Mouse (Mus musculus): ENCODE measurements at regions not wholly inside any gene's neighbourhood (a gene's known extent, or its start where the extent isn't known, plus 50 kb on each side); places are given as distances from the start of the nearest gene placed in this dataset.

DNA sequence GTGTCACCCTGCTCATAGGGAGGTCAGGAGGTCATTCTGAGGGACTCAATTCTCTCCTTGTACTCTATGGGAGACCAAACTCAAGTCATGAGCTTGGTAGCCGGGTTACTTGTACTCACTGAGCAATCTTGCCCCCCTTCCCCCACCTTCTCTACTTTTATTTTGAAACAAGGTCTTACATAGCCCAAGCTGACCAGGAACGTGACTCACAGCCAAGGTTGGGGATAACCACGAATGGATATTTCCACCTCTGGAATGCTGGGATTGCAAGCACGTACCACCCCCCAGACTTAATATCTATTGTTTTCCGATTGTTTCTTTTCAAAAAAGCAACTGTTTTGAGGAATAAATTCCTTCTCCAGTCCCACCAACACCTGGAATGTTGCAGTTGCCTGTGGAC is 79.2 kb upstream of the Tbx3 start:
- Histone ChIP-seq H3K27ac (ENCODE audit: poor library complexity, severe bottlenecking) (no peak overlapping the region), H3K4me1 (replicated peaks) (peaks cover 20% of the 10 kb centered on the region), H3K4me2 (no peak overlapping the region), H3K27me3 (replicated peaks) (0 out of 2 replicates have a peak, but pooled peaks cover 7% of the 10 kb centered on the region), H3K9ac (no peak overlapping the region), H3K4me3 (no peak overlapping the region), H3K36me3 (no peaks in the 10 kb centered on the region), H3K9me3 (replicated peaks) (no peaks in the 10 kb centered on the region)
- no peak for ATAC-seq (ENCODE audit: insufficient number of reproducible peaks, low FRiP score)
- WGBS, result 72% methylated on average over 5 of the region's 5 CpGs

DNA sequence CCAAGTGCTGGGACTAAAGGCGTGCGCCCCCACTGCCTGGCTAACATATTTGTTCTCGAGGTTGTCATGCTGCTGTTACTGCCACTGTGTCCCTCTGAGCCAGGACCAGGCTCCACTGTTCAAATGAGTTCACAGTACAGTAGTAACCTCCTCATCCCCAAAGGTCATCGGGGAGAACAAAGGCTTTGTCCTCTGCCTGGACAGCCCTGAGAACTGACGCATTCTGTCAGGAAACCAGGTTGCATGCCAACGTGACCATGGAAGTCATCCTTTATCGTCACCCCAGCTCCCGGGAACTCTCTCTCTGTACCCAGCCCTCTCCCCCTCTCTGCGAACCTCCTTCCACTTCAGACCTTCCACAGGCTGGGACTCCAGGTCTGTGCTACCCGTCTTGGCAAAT is 77.6 kb upstream of the Tbx3 start:
- Histone ChIP-seq H3K4me3 (no peak overlapping the region), H3K27ac (ENCODE audit: poor library complexity, severe bottlenecking) (no peak overlapping the region), H3K9ac (no peak overlapping the region), H3K36me3 (no peaks in the 10 kb centered on the region), H3K4me2 (no peak overlapping the region), H3K27me3 (replicated peaks) (0 out of 2 replicates have a peak, but pooled peaks cover 12% of the 10 kb centered on the region), H3K9me3 (replicated peaks) (no peaks in the 10 kb centered on the region), H3K4me1 (replicated peaks) (peaks cover 13% of the 10 kb centered on the region)
- 73% methylated on average over 10 of the region's 10 CpGs for WGBS
- no peak for ATAC-seq (ENCODE audit: insufficient number of reproducible peaks, low FRiP score)

DNA sequence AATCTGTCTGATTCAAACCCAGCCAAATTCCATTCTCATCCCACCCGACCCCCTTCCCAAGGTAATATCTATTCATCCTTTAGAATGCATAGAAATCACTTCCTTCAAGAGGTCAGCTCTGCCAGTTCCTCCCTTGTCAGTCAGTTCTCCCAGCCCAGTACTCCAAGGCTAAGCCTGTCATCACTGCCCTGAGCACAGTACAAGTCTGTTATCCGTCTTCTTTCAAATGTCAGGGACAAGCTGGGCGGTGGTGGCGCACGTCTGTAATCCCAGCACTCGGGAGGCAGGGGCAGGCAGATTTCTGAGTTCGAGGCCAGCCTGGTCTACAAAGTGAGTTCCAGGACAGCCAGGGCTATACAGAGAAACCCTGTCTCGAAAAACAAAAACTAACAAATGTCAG is 75.9 kb upstream of the Tbx3 start:
- ATAC-seq (ENCODE audit: insufficient number of reproducible peaks, low FRiP score), result no peak
- 69% methylated on average over 8 of the region's 8 CpGs for WGBS
- Histone ChIP-seq H3K36me3 (no peaks in the 10 kb centered on the region), H3K9ac (no peak overlapping the region), H3K4me2 (no peak overlapping the region), H3K9me3 (replicated peaks) (no peaks in the 10 kb centered on the region), H3K4me3 (no peak overlapping the region), H3K27me3 (replicated peaks) (peaks cover 16% of the 10 kb centered on the region), H3K4me1 (replicated peaks) (no peaks in the 10 kb centered on the region), H3K27ac (ENCODE audit: poor library complexity, severe bottlenecking) (no peak overlapping the region)

DNA sequence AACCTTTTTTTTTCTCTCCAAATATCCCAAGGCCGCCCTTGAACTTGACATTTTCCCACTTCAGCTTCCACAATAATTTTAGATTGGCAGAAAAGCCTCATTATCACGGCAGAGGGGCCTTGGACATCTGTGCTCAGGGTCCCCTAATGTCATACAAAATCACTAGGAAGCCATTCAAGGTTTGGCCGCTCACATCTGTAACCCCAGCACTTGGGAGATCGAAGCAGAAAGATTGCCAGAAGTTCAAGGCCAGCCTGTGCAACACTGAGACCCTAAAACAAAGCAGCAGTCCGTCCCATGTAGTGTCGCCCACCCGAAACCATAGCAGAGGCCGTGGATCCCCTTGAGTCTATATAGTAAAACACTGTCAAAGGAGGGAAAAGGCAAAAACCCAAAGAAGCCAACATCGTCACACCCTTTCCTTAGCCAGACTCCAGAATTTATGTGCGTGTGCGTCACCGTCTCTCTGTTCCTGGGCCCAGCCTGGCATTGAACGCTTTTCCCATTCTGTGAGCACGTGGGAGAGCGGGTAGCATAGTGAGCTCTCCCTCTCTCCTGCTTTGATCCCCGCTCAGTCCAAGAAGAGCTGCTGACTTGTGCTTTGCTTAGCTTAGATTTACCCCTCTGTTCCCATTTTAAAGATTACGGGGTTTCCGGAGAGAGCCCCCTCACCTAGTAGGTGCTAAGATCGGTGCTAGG is 74.0 kb upstream of the Tbx3 start:
- no peak overlapping the region for H3K4me2 ChIP-seq
- H3K9ac ChIP-seq, result no peak overlapping the region
- no peaks in the 10 kb centered on the region for H3K9me3 ChIP-seq (replicated peaks)
- 88% methylated on average over 19 of the region's 19 CpGs for WGBS
- no peaks in the 10 kb centered on the region for H3K4me1 ChIP-seq (replicated peaks)
- H3K4me3 ChIP-seq, result no peak overlapping the region
- H3K27ac ChIP-seq (ENCODE audit: poor library complexity, severe bottlenecking), result no peak overlapping the region
- peaks cover 16% of the 10 kb centered on the region for H3K27me3 ChIP-seq (replicated peaks)
- H3K36me3 ChIP-seq, result no peaks in the 10 kb centered on the region
- no peak for ATAC-seq (ENCODE audit: insufficient number of reproducible peaks, low FRiP score)

DNA sequence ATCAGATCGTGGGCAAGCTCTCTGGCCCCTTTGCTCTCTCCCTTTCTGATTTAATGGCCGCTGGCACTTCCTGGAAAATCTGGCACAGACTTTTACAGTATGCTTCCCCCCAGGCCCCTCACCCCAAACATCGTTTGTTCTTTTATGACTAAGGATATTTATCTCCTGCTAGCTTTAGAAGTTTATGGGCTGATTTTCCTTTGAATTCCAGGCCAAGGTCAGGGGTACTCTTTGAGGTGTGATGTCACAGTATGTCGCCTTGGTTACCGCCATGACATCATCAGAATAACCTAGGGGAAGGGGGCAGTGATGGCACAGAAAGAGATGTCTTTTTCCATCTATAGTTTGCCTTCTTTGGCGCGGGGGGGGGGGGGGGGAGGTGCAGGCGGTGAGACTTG is 73.5 kb upstream of the Tbx3 start:
- H3K27ac ChIP-seq (ENCODE audit: poor library complexity, severe bottlenecking), result no peak overlapping the region
- H3K4me1 ChIP-seq (replicated peaks), result no peaks in the 10 kb centered on the region
- 78% methylated on average over 8 of the region's 8 CpGs for WGBS
- no peak for ATAC-seq (ENCODE audit: insufficient number of reproducible peaks, low FRiP score)
- no peak overlapping the region for H3K4me3 ChIP-seq
- no peaks in the 10 kb centered on the region for H3K36me3 ChIP-seq
- no peak overlapping the region for H3K9ac ChIP-seq
- H3K9me3 ChIP-seq (replicated peaks), result no peaks in the 10 kb centered on the region
- H3K27me3 ChIP-seq (replicated peaks), result peaks cover 16% of the 10 kb centered on the region
- H3K4me2 ChIP-seq, result no peak overlapping the region

DNA sequence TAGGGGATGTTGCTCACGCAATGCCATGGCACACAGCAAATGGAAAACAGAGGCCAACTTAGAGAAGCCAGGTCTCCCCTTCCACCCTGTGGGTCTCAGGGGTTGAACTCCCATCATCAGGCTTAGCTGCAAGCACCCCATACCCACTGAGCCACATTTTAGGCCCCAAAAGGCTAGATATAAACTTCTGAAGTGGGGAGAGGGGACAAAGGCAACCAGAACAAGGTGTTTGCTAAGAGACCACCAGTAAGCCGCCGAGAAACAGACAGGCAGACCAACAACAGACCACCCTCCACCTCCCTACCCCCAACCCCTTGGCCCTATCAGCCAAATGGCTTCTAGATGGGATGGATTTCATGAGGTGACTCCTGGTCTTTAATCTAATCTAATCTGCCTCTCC is 72.9 kb upstream of the Tbx3 start:
- no peak for ATAC-seq (ENCODE audit: insufficient number of reproducible peaks, low FRiP score)
- Histone ChIP-seq H3K27me3 (replicated peaks) (peaks cover 16% of the 10 kb centered on the region), H3K4me1 (replicated peaks) (no peaks in the 10 kb centered on the region), H3K4me2 (no peak overlapping the region), H3K4me3 (no peak overlapping the region), H3K9me3 (replicated peaks) (no peaks in the 10 kb centered on the region), H3K36me3 (no peaks in the 10 kb centered on the region), H3K27ac (ENCODE audit: poor library complexity, severe bottlenecking) (no peak overlapping the region), H3K9ac (no peak overlapping the region)
- 65% methylated on average over 3 of the region's 3 CpGs for WGBS

DNA sequence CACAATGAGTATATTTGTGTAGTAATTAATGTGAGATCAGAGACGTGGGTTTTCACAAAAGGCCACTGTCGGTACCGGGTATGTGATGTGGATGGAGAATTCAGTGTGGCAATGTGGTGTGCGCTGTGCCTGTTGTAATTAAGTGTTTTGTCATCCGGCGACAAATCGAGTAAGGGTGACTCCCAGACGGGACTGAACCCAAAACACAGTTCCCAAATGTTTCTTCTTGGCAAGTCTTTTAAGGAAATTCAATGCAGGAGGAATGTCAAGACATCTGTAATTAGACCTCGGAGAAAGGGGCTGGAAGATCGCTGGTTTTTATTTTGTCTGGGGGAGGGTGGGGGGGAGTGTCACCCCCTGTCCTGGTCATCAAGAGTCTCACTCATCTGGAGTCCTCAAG is 72.3 kb upstream of the Tbx3 start:
- Histone ChIP-seq H3K27ac (ENCODE audit: poor library complexity, severe bottlenecking) (no peak overlapping the region), H3K27me3 (replicated peaks) (peaks cover 11% of the 10 kb centered on the region), H3K4me1 (replicated peaks) (no peaks in the 10 kb centered on the region), H3K9me3 (replicated peaks) (no peaks in the 10 kb centered on the region; the same call in 1 of the 2 replicates), H3K4me3 (no peak overlapping the region), H3K4me2 (no peak overlapping the region), H3K36me3 (no peaks in the 10 kb centered on the region), H3K9ac (no peak overlapping the region)
- ATAC-seq (ENCODE audit: insufficient number of reproducible peaks, low FRiP score), result no peak
- WGBS, result 69% methylated on average over 10 of the region's 10 CpGs

DNA sequence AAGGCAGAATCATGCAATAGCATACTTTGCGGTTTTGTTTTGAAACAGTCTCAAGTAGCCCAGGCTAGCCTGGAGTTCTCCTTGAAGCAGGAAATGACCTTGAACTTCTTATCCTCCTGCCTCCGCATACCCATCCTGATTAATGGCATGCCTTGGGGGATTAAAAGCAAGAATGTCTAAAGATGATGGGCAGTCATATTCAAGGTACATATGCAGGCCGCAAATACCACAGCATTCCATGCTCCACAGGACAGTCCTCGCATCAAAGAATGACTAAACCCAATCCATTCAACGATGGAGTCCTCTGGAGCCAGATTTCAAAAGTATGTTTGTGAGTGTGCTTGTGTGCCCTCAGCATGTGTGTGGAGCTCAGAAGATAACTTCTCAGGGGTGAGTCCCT is 69.1 kb upstream of the Tbx3 start:
- H3K9me3 ChIP-seq (replicated peaks), result no peaks in the 10 kb centered on the region; the same call in 1 of the 2 replicates
- H3K9ac ChIP-seq, result no peak overlapping the region
- peaks cover 9% of the 10 kb centered on the region for H3K27me3 ChIP-seq (replicated peaks)
- WGBS, result 87% methylated on average over 5 of the region's 5 CpGs
- no peak overlapping the region for H3K4me3 ChIP-seq
- ATAC-seq (ENCODE audit: insufficient number of reproducible peaks, low FRiP score), result no peak
- H3K27ac ChIP-seq (ENCODE audit: poor library complexity, severe bottlenecking), result no peak overlapping the region
- no peaks in the 10 kb centered on the region for H3K36me3 ChIP-seq
- no peaks in the 10 kb centered on the region for H3K4me1 ChIP-seq (replicated peaks)
- no peak overlapping the region for H3K4me2 ChIP-seq

DNA sequence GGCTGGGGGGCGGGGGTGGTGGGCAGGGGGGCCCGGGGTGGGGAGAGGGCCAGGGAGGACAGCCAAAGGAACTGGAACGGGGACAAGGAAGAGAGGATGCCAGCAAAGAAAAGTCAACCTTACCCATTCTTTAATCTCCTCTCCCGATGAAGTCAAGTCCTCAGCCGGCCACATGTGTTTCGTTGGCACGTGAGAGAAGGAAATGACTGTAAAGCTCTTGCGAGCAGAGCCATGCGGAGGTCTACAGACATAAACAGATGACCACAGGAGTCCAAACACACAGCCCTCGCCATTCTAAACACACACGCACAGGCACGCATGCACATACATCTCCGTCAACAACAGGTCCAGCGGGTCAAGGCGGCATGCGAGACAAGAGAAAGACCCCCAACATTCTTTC is 68.5 kb upstream of the Tbx3 start:
- Histone ChIP-seq H3K27ac (ENCODE audit: poor library complexity, severe bottlenecking) (no peak overlapping the region), H3K4me3 (no peak overlapping the region), H3K4me2 (no peak overlapping the region), H3K9ac (no peak overlapping the region), H3K36me3 (no peaks in the 10 kb centered on the region), H3K4me1 (replicated peaks) (no peaks in the 10 kb centered on the region), H3K27me3 (replicated peaks) (peaks cover 9% of the 10 kb centered on the region), H3K9me3 (replicated peaks) (no peaks in the 10 kb centered on the region; the same call in 1 of the 2 replicates)
- 84% methylated on average over 16 of the region's 16 CpGs for WGBS
- ATAC-seq (ENCODE audit: insufficient number of reproducible peaks, low FRiP score), result no peak

DNA sequence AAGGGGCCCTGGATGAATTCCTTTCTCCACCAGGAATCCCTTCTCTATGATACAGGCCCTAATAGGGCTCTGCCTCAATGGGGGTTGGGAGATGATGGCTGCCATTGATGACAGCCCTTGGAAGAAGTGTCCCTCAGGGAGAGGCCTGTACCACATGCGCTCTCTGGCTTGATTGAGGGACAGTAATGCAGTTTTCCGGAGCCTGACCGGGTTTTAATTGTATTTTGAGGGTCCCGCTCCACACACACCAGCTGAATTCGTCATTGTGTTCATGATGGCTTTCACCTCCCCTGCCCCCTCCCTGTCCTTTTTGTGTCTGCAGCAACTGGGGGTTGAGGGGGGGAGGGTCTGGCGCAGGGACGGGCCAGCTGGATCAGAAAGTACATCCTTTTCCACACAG is 65.0 kb upstream of the Tbx3 start:
- no peaks in the 10 kb centered on the region for H3K36me3 ChIP-seq
- WGBS, result 72% methylated on average over 7 of the region's 7 CpGs
- H3K4me2 ChIP-seq, result no peak overlapping the region
- H3K27me3 ChIP-seq (replicated peaks), result 0 out of 2 replicates have a peak, but pooled peaks cover under 1% of the 10 kb centered on the region
- no peak overlapping the region for H3K27ac ChIP-seq (ENCODE audit: poor library complexity, severe bottlenecking)
- peaks cover 11% of the 10 kb centered on the region; the same call in 1 of the 2 replicates for H3K4me1 ChIP-seq (replicated peaks)
- ATAC-seq (ENCODE audit: insufficient number of reproducible peaks, low FRiP score), result no peak
- no peak overlapping the region for H3K9ac ChIP-seq
- no peaks in the 10 kb centered on the region; the same call in 1 of the 2 replicates for H3K9me3 ChIP-seq (replicated peaks)
- no peak overlapping the region for H3K4me3 ChIP-seq

DNA sequence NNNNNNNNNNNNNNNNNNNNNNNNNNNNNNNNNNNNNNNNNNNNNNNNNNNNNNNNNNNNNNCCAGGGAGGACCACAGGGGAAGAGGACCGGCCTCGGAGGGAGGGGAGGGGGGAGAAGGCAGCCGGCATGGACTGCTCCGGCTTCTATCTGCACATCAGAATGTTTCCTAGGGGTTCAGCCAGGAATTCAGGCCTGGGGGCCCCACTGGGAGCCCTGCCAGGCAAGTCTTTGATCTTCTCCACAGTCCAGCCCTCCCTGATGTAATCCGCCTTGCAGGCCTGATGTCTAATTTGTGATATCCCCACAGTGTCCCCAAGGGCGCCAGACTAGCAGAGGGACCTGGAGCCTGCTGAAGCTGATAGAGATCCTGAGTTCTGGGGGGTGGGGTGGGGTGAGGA is 57.1 kb upstream of the Tbx3 start:
- 27% methylated on average over 6 of the region's 6 CpGs for WGBS
- no peak overlapping the region for H3K27ac ChIP-seq (ENCODE audit: poor library complexity, severe bottlenecking)
- no peak overlapping the region for H3K4me3 ChIP-seq
- no peak for ATAC-seq (ENCODE audit: insufficient number of reproducible peaks, low FRiP score)
- peaks cover 38% of the 10 kb centered on the region for H3K4me1 ChIP-seq (replicated peaks)
- no peak overlapping the region for H3K4me2 ChIP-seq
- H3K9me3 ChIP-seq (replicated peaks), result no peaks in the 10 kb centered on the region
- no peak overlapping the region for H3K9ac ChIP-seq
- no peaks in the 10 kb centered on the region for H3K36me3 ChIP-seq
- peaks cover 25% of the 10 kb centered on the region for H3K27me3 ChIP-seq (replicated peaks)
